In genomic region chr13:69955503-69955902, GRCm38 (mm10) we compare ENCODE assay signal across 16 mouse cellular contexts.
DNase-seq lines count a peak whose midpoint lies in the region; ATAC-seq lines count a peak whose summit lies in the region.
"Had no signal": no experiment of that assay in that cellular context is flagged by ENCODE, and none has a peak within 500 bp of the region (broad histone marks: within the 10 kb centered on the region; RNA-seq: fewer than 3 reads in every experiment).

No protein-coding gene starts in this region.

- no peaks in the 10 kb centered on the region for H3K27me3 ChIP-seq in forebrain, embryonic 16.5 days (replicated peaks; ENCODE audit: control insufficient read depth, insufficient read depth, low read length)
- no peaks in the 10 kb centered on the region for H3K27me3 ChIP-seq in forebrain, embryonic 14.5 days (replicated peaks; ENCODE audit: control insufficient read depth, insufficient read depth, low read length)
- no peaks in the 10 kb centered on the region for H3K27me3 ChIP-seq in heart, embryonic 10.5 days (ENCODE audit: insufficient read depth, poor library complexity, severe bottlenecking)
- no peaks in the 10 kb centered on the region for H3K27me3 ChIP-seq in midbrain, embryonic 13.5 days
- H3K27me3 ChIP-seq: embryonic facial prominence, embryonic 13.5 days; hindbrain, embryonic 13.5 days had no signal

- no peak overlapping the region for H3K4me2 ChIP-seq in forebrain, embryonic 16.5 days (ENCODE audit: low read length)
- no peak overlapping the region for H3K4me2 ChIP-seq in forebrain, embryonic 14.5 days (ENCODE audit: low read length)
- H3K4me2 ChIP-seq in midbrain, embryonic 13.5 days (replicated peaks): no peak overlapping the region
- H3K4me2 ChIP-seq: embryonic facial prominence, embryonic 13.5 days; hindbrain, embryonic 13.5 days had no signal

- DNase-seq in forebrain, embryonic 14.5 days (ENCODE audit: low spot score): no peak
- peak; percentile 24 for DNase-seq in heart, embryonic 10.5 days (ENCODE audit: low spot score)
- no peak for DNase-seq in heart, postnatal 10 days
- DNase-seq in layer of hippocampus, adult 8-10 months (ENCODE audit: low spot score in 2 of 2): peak; percentile 35 to 50
- no peak for DNase-seq in layer of hippocampus, adult 9-10 months (ENCODE audit: low spot score)
- DNase-seq: adrenal gland, postnatal 10 days; cerebellum, adult 18-20 months; cerebellum, adult 9-11 months; cerebellum, postnatal 36 days; gastrocnemius, postnatal 14 days; heart, postnatal 14 days had no signal

- no peaks in the 10 kb centered on the region for H3K36me3 ChIP-seq in forebrain, embryonic 16.5 days (ENCODE audit: control insufficient read depth, insufficient read depth)
- no peaks in the 10 kb centered on the region for H3K36me3 ChIP-seq in forebrain, embryonic 14.5 days (ENCODE audit: control insufficient read depth, insufficient read depth, low read length)
- H3K36me3 ChIP-seq in heart, embryonic 10.5 days: no peaks in the 10 kb centered on the region
- H3K36me3 ChIP-seq in midbrain, embryonic 13.5 days: no peaks in the 10 kb centered on the region
- H3K36me3 ChIP-seq: embryonic facial prominence, embryonic 13.5 days; hindbrain, embryonic 13.5 days had no signal

- ATAC-seq in forebrain, embryonic 16.5 days: peak; percentile 23; the same call in 1 of the 2 replicates
- no peak for ATAC-seq in forebrain, embryonic 14.5 days
- ATAC-seq in midbrain, embryonic 13.5 days: no peak
- ATAC-seq: intestine, embryonic 16.5 days had no signal

- no peak overlapping the region for H3K27ac ChIP-seq in forebrain, embryonic 16.5 days (ENCODE audit: low read length)
- no peak overlapping the region for H3K27ac ChIP-seq in forebrain, embryonic 14.5 days (ENCODE audit: low read depth, low read length)
- H3K27ac ChIP-seq in heart, embryonic 10.5 days: no peak overlapping the region
- no peak overlapping the region for H3K27ac ChIP-seq in midbrain, embryonic 13.5 days
- H3K27ac ChIP-seq: embryonic facial prominence, embryonic 13.5 days; hindbrain, embryonic 13.5 days had no signal

- WGBS in forebrain, embryonic 16.5 days: 32% methylated on average over 2 of the region's 2 CpGs
- WGBS in forebrain, embryonic 14.5 days: 35% methylated on average over 2 of the region's 2 CpGs
- 68% methylated on average over 2 of the region's 2 CpGs for WGBS in heart, embryonic 10.5 days
- 34% methylated on average over 2 of the region's 2 CpGs for WGBS in midbrain, embryonic 13.5 days

- H3K4me1 ChIP-seq in forebrain, embryonic 16.5 days (replicated peaks; ENCODE audit: control insufficient read depth, insufficient read depth, low read length): 0 out of 2 replicates have a peak, but pooled peaks cover 2% of the 10 kb centered on the region
- no peaks in the 10 kb centered on the region for H3K4me1 ChIP-seq in forebrain, embryonic 14.5 days (ENCODE audit: control insufficient read depth, insufficient read depth, low read length)
- H3K4me1 ChIP-seq in heart, embryonic 10.5 days: no peaks in the 10 kb centered on the region
- H3K4me1 ChIP-seq in midbrain, embryonic 13.5 days (replicated peaks): no peaks in the 10 kb centered on the region
- H3K4me1 ChIP-seq: embryonic facial prominence, embryonic 13.5 days; hindbrain, embryonic 13.5 days had no signal

- intact Hi-C loops in heart, postnatal 10 days (cut with DNase I): no loop called here

- no peak overlapping the region for H3K4me3 ChIP-seq in forebrain, embryonic 16.5 days (replicated peaks; ENCODE audit: low read length)
- H3K4me3 ChIP-seq in forebrain, embryonic 14.5 days (ENCODE audit: low read depth, low read length): no peak overlapping the region
- H3K4me3 ChIP-seq in heart, embryonic 10.5 days: no peak overlapping the region
- no peak overlapping the region for H3K4me3 ChIP-seq in midbrain, embryonic 13.5 days (replicated peaks)
- H3K4me3 ChIP-seq: embryonic facial prominence, embryonic 13.5 days; hindbrain, embryonic 13.5 days had no signal

- no peaks in the 10 kb centered on the region for H3K9me3 ChIP-seq in forebrain, embryonic 16.5 days (ENCODE audit: control insufficient read depth, low read length)
- H3K9me3 ChIP-seq in forebrain, embryonic 14.5 days (replicated peaks; ENCODE audit: control insufficient read depth, low read length): no peaks in the 10 kb centered on the region
- no peaks in the 10 kb centered on the region for H3K9me3 ChIP-seq in heart, embryonic 10.5 days
- H3K9me3 ChIP-seq in midbrain, embryonic 13.5 days: no peaks in the 10 kb centered on the region
- H3K9me3 ChIP-seq: embryonic facial prominence, embryonic 13.5 days; hindbrain, embryonic 13.5 days had no signal

- no peak overlapping the region for H3K9ac ChIP-seq in forebrain, embryonic 16.5 days (replicated peaks; ENCODE audit: low read depth, low read length)
- H3K9ac ChIP-seq in forebrain, embryonic 14.5 days (ENCODE audit: low read length): no peak overlapping the region
- no peak overlapping the region for H3K9ac ChIP-seq in midbrain, embryonic 13.5 days (replicated peaks)
- H3K9ac ChIP-seq: embryonic facial prominence, embryonic 13.5 days; hindbrain, embryonic 13.5 days had no signal

Comparison
In these comparisons a context has a peak if more than half of its experiments do, and no peak if none do; other contexts are left out.
1. DNase-seq: peak in heart, embryonic 10.5 days (single experiment) and layer of hippocampus, adult 8-10 months (2 of 2); none in forebrain, embryonic 14.5 days (single experiment), heart, postnatal 10 days (0 of 2) and layer of hippocampus, adult 9-10 months (single experiment).